Mouse (Mus musculus) ES-E14 (cell line): ENCODE measurements around the gene Wdr11.

Experiments
- CHD2 ChIP-seq: IDR thresholded peaks from 2 replicates; pipeline ENCODE4 v1.6.1; 2014; ENCODE audit warnings: mild to moderate bottlenecking, low read depth, low read length, inconsistent platforms
- MAFK ChIP-seq: IDR thresholded peaks from 2 replicates; pipeline ENCODE4 v1.6.1; 2014; ENCODE audit warnings: mild to moderate bottlenecking, low read depth, low read length, inconsistent platforms; ENCODE audit not compliant: insufficient read depth

DNA sequence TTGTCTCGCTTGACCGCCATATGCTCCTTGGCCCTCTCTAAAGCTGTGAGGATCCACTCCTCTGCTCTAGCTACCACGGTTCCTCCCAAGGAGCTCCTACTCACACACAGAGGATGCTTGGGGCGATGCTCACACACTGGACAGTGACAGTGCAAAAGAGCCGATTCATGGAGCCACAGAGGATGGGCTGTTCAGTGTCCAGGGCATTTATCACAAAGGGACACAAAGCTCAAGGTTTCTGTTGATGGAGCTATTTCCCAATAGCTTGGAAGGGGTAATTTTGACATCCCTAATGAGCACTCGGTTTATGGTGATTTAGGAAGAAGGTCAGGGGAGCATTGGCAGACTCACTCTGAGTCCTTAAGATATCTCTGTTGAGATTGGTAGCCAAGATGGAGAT lies 84.2 kb downstream of the Wdr11 start:
- TF ChIP-seq MAFK (no peak), CHD2 (no peak)
